Mouse (Mus musculus) cortical plate, adult 2 months (tissue): ENCODE measurements around the gene Kncn.

Source experiments
- CTCF ChIP-seq: fragments of 200-500 bp; IDR thresholded peaks from 2 replicates; pipeline ENCODE4 v1.5.1; 2011; ENCODE audit warnings: mild to moderate bottlenecking, control low read depth, low read length; ENCODE audit not compliant: insufficient read depth; ENCODE audit errors: extremely low read depth
- POLR2A ChIP-seq: fragments of 200-500 bp; IDR thresholded peaks from 2 replicates; pipeline ENCODE4 v1.6.1; 2011; ENCODE audit warnings: mild to moderate bottlenecking, low read length, control low read depth; ENCODE audit not compliant: insufficient read depth; ENCODE audit errors: extremely low read depth

- TF ChIP-seq POLR2A, result no peak
- TF ChIP-seq CTCF, result no peak
These were observed 26.8 kb upstream of the Kncn start for GRCm38 (mm10) chr4:115857293-115857883.
